Mouse (Mus musculus) olfactory bulb, adult 2 months (tissue): ENCODE measurements around the gene Zfp385b.

ENCODE experiments used
- CTCF ChIP-seq: fragments of 200-500 bp; IDR thresholded peaks from 2 replicates; pipeline ENCODE4 v1.5.1; 2012; ENCODE audit warnings: low read depth, mild to moderate bottlenecking, low read length, moderate library complexity; ENCODE audit not compliant: insufficient read depth
- POLR2A ChIP-seq: fragments of 200-500 bp; IDR thresholded peaks from 2 replicates; pipeline ENCODE4 v1.6.1; 2012; ENCODE audit warnings: mild to moderate bottlenecking, low read depth, low read length, moderate library complexity; ENCODE audit not compliant: insufficient read depth

GRCm38 (mm10) chr2:77503217-77503616 is 316.2 kb downstream of the Zfp385b start:
- TF ChIP-seq CTCF: no peak
- TF ChIP-seq POLR2A: no peak
